8 mouse cellular contexts compared by ENCODE assay signal in genomic region chr10:128548947-128549681, GRCm38 (mm10). TPM values are rescaled to one million over a fixed set of nuclear protein-coding genes. Genes with fewer than 3 reads are reported as not detected.
DNase-seq lines count a peak whose midpoint lies in the region; ATAC-seq lines count a peak whose summit lies in the region.

TSS of gene Rpl41 (minus strand) at chr10:128549305.

- peak within 1 kb of the TSS; percentile 99 for H3K9ac ChIP-seq in heart, embryonic 13.5 days
- H3K9ac ChIP-seq in liver, embryonic 13.5 days: peak within 1 kb of the TSS; percentile 93
- H3K9ac ChIP-seq in stomach, embryonic 16.5 days (ENCODE audit: low read length): peak within 1 kb of the TSS; percentile 96

- H3K36me3 ChIP-seq in heart, embryonic 13.5 days: peaks cover 18% of the 10 kb centered on the region
- H3K36me3 ChIP-seq in liver, embryonic 13.5 days: peaks cover 16% of the 10 kb centered on the region
- H3K36me3 ChIP-seq in stomach, embryonic 16.5 days (ENCODE audit: control insufficient read depth, insufficient read depth, low read length): peaks cover 10% of the 10 kb centered on the region

- no peaks in the 10 kb centered on the region for H3K27me3 ChIP-seq in heart, embryonic 13.5 days (replicated peaks)
- no peaks in the 10 kb centered on the region for H3K27me3 ChIP-seq in liver, embryonic 13.5 days
- H3K27me3 ChIP-seq in stomach, embryonic 16.5 days (ENCODE audit: control insufficient read depth, insufficient read depth, low read length): no peaks in the 10 kb centered on the region

- H3K9me3 ChIP-seq in heart, embryonic 13.5 days: no peaks in the 10 kb centered on the region
- no peaks in the 10 kb centered on the region for H3K9me3 ChIP-seq in liver, embryonic 13.5 days (replicated peaks)
- H3K9me3 ChIP-seq in stomach, embryonic 16.5 days (replicated peaks; ENCODE audit: control insufficient read depth, low read length): no peaks in the 10 kb centered on the region

- peak; percentile 98 for DNase-seq in CD4-positive, CD25-positive, alpha-beta regulatory T cell, adult 2 months (ENCODE audit: low read depth, low spot score)
- peak; percentile 91 for DNase-seq in fat pad, adult 2 months (ENCODE audit: extremely low read depth, low read depth, low spot score)
- peak; percentile 96 for DNase-seq in kidney, postnatal 14 days
- peak; percentile 91 for DNase-seq in liver, embryonic 13.5 days
- peak; percentile 93 for DNase-seq in neural tube, embryonic 10.5 days (ENCODE audit: extremely low spot score, low spot score)

- H3K4me2 ChIP-seq in heart, embryonic 13.5 days: peak within 1 kb of the TSS; percentile 93
- H3K4me2 ChIP-seq in liver, embryonic 13.5 days: peak within 1 kb of the TSS; percentile 88
- peak within 1 kb of the TSS; percentile 82 for H3K4me2 ChIP-seq in stomach, embryonic 16.5 days (ENCODE audit: low read depth, low read length)

- no peaks in the 10 kb centered on the region for H3K4me1 ChIP-seq in brown adipose tissue, adult 24 weeks (ENCODE audit: control insufficient read depth, insufficient read depth, insufficient read length, low read length)
- H3K4me1 ChIP-seq in heart, embryonic 13.5 days: peaks cover 19% of the 10 kb centered on the region
- peaks cover 28% of the 10 kb centered on the region for H3K4me1 ChIP-seq in liver, embryonic 13.5 days (replicated peaks)
- peaks cover 6% of the 10 kb centered on the region; the same call in 1 of the 2 replicates for H3K4me1 ChIP-seq in stomach, embryonic 16.5 days (ENCODE audit: control insufficient read depth, insufficient read depth, low read length)

- WGBS in heart, embryonic 13.5 days: under 1% methylated on average over 31 of the region's 31 CpGs
- under 1% methylated on average over 31 of the region's 31 CpGs for whole genome bisulfite sequencing in liver, embryonic 13.5 days (ENCODE audit: insufficient replicate concordance)
- WGBS in stomach, embryonic 16.5 days: under 1% methylated on average over 31 of the region's 31 CpGs

- peak within 1 kb of the TSS; percentile 83 for H3K4me3 ChIP-seq in brown adipose tissue, adult 24 weeks (ENCODE audit: insufficient read depth, low read depth, low read length)
- H3K4me3 ChIP-seq in heart, embryonic 13.5 days: peak within 1 kb of the TSS; percentile 83
- peak within 1 kb of the TSS; percentile 81 for H3K4me3 ChIP-seq in liver, embryonic 13.5 days (replicated peaks)
- peak within 1 kb of the TSS; percentile 67 for H3K4me3 ChIP-seq in stomach, embryonic 16.5 days (replicated peaks; ENCODE audit: low read length)

- peak; percentile 77 for ATAC-seq in heart, embryonic 13.5 days (ENCODE audit: extremely low read depth, insufficient number of reproducible peaks, low FRiP score, low TSS enrichment)
- peak; percentile 82 for ATAC-seq in liver, embryonic 13.5 days (ENCODE audit: low read depth)
- ATAC-seq in stomach, embryonic 16.5 days (ENCODE audit: insufficient read depth, low FRiP score): peak; percentile 92

- peak within 1 kb of the TSS; percentile 86 for H3K27ac ChIP-seq in brown adipose tissue, adult 24 weeks (replicated peaks; ENCODE audit: low read depth, low read length)
- H3K27ac ChIP-seq in heart, embryonic 13.5 days (replicated peaks): peak within 1 kb of the TSS; percentile 97
- peak within 1 kb of the TSS; percentile 93 for H3K27ac ChIP-seq in liver, embryonic 13.5 days
- peak within 1 kb of the TSS; percentile 88 for H3K27ac ChIP-seq in stomach, embryonic 16.5 days (ENCODE audit: low read length)

RNA-seq across cellular contexts. Expression of gene Rpl41, which starts in this region (rescaled TPM):
- polyA plus RNA-seq in brown adipose tissue, adult 24 weeks (2012; ENCODE audit: insufficient read depth, insufficient read length, missing spikeins): 1,628 and 2,018 TPM in 2 replicates
- 2,656 and 2,881 TPM in 2 replicates for polyA plus RNA-seq in heart, embryonic 13.5 days (2015; fragmentation: Nextera tagmentation; extraction: Ambion mirVana)
- 2,776 and 3,150 TPM in 2 replicates for polyA plus RNA-seq in liver, embryonic 13.5 days (2015; fragmentation: Nextera tagmentation; extraction: Ambion mirVana)
- polyA plus RNA-seq in stomach, embryonic 16.5 days (2015; fragmentation: Nextera tagmentation; extraction: Ambion mirVana): 3,732 and 3,890 TPM in 2 replicates

Comparison
In these comparisons a context has a peak if more than half of its experiments do, and no peak if none do; other contexts are left out.
1. Peak in every context shown above with its lines: DNase-seq, ATAC-seq, H3K4me3 ChIP-seq and H3K27ac ChIP-seq.